Mouse (Mus musculus) frontal cortex, postnatal 36 days (tissue): Measurements from ENCODE around the gene Shkbp1.

ENCODE experiments used
- DNase-seq, 2 experiments: peaks; one replicate each; pipeline ENCODE4 v3.0.0; 2022; ENCODE audit warnings: low spot score in 2 of 2

The Shkbp1 gene

DNA sequence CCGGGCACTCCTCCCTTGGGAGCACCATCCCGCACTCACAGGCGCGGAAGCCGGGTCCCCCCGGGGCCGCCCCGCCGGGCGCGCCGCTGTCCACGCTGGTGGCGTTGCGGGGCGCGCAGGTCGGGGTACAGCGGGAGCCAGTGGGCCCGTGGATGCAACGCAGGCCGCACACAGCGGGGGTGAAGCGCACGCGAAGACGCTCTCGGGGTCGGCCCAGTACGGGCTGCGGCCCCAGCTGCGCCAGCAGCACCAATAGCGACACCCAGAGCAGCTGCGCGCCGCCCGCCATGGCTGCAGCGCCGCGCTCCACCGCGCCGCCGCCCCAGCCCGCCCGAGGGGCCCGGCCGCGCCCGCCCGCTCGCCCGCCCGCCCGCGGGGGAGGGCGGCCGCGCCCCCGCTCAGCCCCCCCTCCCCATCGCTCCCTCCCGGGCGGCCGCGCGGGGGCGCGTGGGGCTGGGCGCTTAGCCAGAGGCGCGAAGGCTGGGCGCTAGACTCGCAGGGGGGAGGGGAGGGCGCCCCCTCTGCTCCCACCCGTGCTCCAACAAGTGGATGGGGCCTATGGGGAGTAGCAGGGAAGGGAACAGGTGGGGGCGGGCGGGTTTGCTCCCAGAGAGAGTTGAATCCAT is 22.4 kb downstream of the Shkbp1 start:
- DNase-seq: no peak

- peak; percentile 71 to 82 for DNase-seq
Observed at GRCm38 (mm10) chr7:27332353-27333199, 23.2 kb downstream of the Shkbp1 start.

DNA sequence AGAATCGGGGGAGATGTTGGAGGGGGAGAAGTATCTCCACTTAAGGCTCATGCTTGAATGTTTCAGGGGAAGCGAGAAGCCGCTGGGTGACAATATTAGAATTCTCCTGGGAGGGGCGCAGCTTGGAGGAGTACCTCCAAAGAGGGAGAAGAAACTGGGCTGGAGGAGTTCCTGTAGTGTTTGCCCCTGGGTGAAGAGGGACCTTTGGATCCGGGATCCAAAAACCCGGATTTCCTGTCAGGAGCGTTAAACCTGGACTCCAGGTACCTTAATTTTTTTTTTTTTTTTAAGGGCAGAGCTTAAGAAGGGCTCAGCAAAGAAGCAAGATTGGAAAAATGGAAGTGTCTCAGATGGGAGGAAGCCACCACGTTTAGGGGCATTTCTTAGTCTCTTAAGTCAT is 24.0 kb downstream of the Shkbp1 start:
- DNase-seq: no peak

- DNase-seq: no peak
Observed at GRCm38 (mm10) chr7:27331541-27331851, 24.3 kb downstream of the Shkbp1 start.

DNA sequence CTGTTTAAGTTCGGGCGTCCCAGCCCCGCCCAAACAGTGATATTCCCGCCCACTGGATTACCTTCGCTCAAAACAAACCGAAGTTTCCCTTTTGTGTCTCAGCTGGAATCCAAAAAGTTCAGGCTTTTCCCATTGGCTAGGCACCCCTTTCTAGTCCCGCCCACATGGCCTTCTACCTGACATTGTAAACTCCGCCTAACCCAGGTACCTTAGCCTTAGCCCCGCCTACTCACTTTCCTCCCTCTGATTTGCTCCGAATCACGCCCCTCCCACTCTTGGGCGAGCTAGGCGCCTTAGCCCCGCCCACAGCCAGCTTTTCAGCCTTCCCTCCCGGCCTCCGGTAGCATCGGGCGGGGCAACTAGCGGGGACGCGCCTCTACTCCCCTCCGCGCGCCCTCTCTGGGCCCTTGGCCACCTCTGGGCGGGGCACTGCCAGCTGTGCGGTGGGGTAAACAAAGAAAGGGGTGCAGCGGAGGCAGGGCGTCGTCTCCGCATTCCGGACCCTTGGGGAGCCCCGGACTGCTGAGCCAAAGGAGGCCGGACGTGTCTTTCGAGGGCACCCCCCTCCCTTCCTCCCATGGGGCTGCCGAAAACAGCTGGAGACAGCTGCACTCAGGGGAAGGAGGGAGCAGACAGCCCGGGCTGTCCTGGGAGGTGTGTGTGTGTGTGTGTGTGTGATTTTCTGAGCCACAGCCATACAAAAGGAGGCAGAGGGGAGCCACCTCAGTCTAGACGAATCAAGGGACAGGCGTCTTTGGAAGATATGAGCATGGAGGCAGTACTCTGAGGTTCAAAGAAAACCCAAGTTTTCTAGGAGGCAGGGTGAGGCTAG is 24.9 kb downstream of the Shkbp1 start:
- no peak for DNase-seq

- DNase-seq: no peak
Observed at GRCm38 (mm10) chr7:27329981-27330380, 25.8 kb downstream of the Shkbp1 start.

DNA sequence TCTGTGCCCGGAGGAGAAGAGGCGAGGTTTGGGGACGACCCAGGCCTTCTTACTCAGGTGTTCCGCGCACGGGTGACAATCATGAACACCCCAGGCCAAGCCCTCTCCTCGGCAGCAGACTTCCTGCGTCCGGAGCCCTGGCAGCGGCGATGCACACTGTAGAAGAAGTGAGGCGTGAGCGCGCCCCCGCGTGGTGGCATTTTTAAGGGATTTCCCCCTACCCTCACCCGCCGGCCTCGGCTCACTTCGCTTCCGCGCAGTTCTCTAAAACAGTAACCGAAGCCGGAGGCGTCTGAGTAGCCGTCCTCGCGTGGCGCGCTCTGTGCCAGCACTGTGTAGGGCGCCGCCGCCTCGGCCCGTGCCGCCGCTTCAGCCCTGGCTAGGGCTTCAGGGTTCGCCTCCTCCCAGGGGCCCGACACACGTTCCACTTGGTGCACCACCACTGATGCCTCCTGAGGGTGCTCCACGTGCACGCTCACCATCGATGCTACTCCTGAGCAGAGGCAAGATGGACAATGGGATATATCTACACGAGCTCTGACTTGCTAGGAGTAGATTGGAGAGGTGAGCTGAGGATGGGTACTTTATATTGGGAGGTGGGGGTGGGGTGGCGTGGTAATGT is 26.4 kb downstream of the Shkbp1 start:
- DNase-seq: peak; percentile 71 to 82

DNA sequence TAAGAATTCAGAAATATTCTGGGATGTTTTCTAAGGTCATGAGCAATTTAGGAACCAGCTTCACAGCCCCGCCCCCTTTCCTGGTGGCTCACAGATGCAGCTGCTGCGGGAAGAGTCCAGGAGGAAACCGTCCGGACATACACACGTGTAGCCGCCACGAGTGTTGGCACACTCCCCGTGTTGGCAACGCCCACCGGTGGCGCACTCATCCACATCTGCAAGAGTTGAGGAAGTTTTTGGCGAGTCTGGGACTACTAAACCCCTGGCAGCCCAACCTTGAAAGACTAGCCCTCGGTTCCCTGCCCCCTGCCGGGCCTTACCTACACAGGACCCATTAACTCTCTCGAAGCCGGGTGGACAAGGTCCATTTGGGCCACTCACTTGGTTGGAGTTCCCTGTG is 27.2 kb downstream of the Shkbp1 start:
- no peak for DNase-seq

DNA sequence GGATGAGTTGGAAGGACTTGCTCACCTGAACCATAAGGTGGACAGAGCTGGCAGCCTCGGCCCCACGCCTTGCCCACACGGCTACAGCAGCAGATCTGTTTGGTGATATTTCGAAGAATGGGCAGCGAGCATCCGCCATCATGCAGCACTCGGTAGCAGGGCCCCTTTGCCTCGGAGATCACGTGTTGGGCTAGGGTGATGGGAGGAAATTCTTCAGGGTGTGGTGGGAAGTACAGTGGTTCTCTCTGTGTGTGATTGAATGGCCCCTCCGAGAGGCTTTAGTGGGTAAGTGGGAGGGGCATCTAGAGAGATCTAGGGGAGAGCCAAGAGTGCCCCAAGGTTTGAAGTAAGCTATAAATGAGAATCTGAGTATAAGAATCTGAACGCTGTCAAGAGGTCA is 27.7 kb downstream of the Shkbp1 start:
- no peak for DNase-seq

DNA sequence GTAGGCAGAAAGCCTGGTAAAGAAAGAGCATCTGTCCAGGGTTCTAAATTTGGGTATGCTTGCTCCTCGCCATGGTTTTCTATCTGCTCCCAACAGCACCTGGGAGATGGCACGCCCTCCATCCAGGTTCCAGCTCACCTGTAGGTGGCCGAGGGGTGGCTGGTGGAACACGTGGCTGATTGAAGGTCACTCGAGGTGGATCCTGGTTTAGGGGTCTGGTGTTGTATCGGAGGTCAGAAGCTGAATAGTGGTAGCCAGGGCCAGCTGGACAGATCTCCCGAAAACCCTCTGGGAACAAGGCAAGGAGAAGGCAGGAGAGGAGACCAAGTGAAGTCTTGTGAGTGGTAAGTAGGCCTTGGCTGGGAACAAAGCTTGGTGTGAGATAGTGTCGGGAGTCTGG is 28.3 kb downstream of the Shkbp1 start:
- no peak for DNase-seq

GRCm38 (mm10) chr7:27326101-27326880 is 29.5 kb downstream of the Shkbp1 start:
- DNase-seq: no peak

DNA sequence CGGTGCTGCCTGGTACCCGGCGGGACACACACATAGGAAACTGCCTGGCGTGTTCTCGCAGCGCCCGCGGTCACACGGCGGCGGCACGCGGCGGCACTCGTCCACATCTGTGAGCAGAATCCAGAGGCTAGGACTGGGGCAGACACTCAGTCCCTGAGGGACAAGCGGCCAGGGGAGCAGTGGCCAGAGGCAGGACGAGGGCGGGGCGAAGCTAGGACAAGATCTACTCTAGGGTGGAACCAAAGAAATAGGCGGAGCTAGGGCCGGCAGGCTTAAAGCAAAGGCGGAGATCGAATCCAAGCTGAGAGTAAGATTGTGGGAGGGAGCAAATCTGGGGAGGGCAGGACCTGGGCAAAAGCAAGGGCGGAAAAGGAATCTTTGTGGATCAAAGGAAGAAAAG is 30.1 kb downstream of the Shkbp1 start:
- no peak for DNase-seq

DNA sequence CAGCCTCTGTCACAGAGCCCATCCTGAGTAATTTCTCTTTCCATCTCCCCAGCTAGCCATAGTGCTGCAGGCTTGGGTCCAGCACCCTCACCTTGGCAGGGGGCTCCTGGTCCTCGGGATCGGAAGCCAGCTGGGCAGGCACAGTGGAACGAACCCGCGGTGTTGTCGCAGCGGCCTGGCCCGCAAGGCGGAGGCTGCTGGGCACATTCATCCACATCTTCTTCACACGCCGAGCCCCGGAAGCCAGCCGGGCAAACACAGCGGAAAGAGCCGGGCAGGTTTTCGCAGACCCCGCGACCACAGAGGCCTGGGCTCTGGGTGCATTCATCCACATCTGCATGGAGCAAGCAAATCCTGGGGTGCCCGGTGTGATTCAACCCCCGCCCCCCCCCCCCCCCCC is 30.9 kb downstream of the Shkbp1 start:
- DNase-seq: no peak

- no peak for DNase-seq
Observed at GRCm38 (mm10) chr7:27324161-27324560, 31.7 kb downstream of the Shkbp1 start.

DNA sequence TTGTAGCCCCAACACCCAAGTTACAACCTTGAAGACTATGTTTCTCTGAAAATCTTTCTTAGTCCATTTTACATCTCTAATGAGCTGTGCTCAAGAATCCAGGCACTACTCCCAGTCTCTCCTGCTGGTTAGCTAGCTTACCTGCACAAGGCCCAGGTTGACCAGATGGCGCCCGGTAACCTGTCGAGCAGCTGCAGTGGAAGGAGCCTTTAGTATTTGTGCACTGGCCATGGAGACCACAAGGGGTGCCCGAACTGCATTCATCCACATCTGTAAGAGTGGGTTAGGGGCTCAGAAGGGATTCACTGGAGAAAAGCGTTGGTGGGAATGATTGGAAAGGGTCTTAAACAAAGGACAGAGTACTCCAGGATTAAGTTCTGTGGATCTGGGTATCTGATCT is 32.8 kb downstream of the Shkbp1 start:
- no peak for DNase-seq

DNA sequence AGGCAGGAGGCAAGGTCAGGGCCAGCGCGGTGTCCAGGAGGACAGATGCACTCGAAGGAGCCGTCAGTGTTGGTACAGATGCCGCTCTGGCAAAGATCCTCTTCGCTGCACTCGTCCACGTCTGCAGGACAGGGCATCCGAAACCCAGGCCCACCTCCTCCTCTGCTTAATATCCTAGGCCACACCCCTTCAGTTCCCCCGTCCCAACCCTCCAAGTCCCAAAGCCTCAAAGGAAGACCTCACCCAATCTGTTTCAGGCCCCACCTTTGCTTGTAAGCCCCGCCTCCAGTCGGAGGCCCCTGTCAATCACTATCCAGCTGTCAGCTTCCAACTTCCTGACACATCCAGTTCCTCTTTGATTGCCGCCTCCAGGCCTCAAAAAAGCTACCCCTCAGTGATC is 33.5 kb downstream of the Shkbp1 start:
- no peak for DNase-seq

DNA sequence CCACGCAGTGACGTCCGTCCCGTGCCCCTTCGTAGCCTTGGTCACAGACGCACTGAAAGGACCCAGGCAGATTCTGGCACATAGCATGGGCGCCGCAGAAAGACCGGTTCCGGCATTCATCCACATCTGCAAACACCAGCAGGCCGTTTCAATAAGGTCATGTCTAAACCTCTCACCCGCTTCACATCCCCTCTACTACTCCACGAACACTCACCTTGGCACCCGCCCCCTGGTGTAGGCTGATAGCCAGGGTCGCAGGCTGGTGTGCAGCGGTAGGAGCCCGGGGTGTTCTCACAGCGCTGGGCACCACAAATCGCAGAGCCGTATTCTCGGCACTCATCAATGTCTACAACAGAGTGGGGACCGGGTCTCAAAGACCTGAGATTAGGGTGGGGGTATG is 36.4 kb downstream of the Shkbp1 start:
- no peak for DNase-seq

DNA sequence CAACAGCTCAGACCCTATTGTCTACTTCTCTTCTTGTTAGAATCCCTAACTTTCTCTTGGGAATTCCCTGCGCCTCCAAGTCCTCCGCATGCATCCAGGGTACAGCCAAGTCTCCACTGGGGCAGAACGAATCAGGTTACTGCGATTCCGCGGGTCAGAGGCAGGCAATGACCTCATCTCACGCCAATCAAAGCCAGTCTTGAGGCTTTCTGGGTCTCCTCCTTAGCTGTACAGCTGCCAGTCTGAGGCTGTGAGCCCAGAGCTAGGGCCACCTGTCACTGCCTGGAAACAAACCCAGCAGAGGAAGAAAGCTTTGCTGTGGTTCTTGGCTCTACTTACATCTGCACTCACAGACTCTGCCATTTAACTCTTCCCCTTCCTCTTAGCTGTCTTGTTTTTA is 39.9 kb downstream of the Shkbp1 start:
- no peak for DNase-seq

DNA sequence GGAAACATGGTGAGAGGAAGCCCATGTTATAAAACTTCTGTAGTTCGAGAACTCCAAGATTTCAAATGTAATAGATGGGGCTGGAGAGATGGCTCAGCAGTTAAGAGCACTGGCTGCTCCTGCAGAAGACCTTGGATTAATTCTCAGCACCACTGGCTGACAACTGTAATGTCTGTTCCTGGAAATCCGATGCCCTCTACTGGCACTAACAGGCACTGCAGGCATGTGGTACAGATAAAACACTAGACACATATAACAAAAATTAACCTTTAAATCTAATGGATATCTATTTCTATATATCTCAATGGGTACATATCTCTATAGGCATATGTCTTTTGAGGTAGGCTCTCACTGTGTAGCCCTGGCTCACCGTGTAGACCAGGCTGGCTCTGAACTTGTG is 41.4 kb downstream of the Shkbp1 start:
- no peak for DNase-seq

DNA sequence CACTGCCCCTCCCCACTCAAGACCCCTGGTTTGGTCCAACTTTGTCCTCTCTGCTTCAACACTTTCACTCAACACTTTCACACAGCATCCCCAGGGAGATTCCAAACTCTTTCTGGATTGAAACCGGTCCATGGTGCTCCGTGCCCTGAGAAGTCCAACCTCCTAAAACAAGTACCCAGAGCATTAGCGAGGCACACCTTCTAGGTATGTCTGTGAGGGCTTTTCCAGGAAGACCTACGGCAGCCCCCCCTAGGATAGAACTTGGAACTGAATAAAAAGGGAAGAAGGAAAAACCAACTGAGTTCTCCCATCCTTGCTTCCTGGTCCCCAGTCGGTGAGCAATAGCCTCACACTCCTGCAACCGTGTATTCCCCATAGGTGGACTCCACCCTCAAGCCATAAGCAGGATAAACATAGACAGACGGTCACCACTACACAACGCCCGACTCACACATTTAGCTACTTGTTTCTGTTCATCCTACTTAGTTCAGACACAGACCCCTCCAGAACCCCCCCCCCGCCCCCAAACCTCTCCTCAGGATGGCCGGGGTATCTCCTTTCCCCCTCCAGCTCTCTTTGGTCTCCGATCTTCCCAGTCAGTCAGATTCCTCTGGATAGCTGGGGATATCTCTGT is 44.1 kb downstream of the Shkbp1 start:
- no peak for DNase-seq

- DNase-seq: no peak
Observed at GRCm38 (mm10) chr7:27310996-27311535, 44.8 kb downstream of the Shkbp1 start.
